Mouse (Mus musculus) left cerebral cortex, postnatal 14 days (tissue): ENCODE measurements around the gene Wnt5b. TPM values are rescaled to one million over a fixed set of nuclear protein-coding genes. Genes with fewer than 3 reads are reported as not detected.
"Not testable (repeated sequence)": the region's sequence is repeated elsewhere in the genome, so short reads cannot be mapped to it uniquely, and the experiment has no call there.

Experiments
- DNase-seq, 2 experiments: peaks; one replicate each; pipeline ENCODE4 v3.0.0; 2021 to 2022; ENCODE audit warnings: low spot score in 2 of 2, mixed read lengths in 1 of 2
- intact Hi-C: fragments of 180-260 bp; cut with DNase I; formaldehyde crosslinking; loops from one replicate; pipeline ENCODE4 v1.15.1; 2025
- total RNA-seq, 2 experiments: library from RNA; stranded (reverse); gene quantifications; 2 replicates each; pipeline ENCODE4 v1.2.3; 2021

Wnt5b gene
- total RNA-seq, 2 experiments from 2014 or later, result 1.4 to 1.5 TPM

DNA sequence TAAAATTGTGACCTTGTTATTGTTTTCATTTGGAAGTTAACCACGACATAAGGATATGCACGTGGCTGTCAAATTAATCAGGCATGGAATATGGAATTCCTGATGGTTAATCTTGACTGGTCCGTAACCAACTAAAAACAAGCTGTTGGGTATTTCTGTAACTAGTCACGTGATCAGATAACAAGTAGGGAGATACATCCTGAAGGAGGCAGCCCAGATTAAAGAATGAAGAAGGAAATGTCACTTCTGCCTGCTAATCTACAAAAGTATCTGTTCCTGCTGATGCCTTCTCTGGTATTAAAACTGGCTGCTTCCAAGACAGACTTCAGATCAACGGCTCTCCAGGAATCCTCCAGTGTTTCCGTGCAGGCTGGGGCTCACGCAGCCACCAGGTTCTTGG, 70.7 kb downstream of the Wnt5b start:
- intact Hi-C loops, result no loop called here
- no peak for DNase-seq

GRCm38 (mm10) chr6:119472705-119473104, 71.4 kb downstream of the Wnt5b start:
- no peak for DNase-seq
- intact Hi-C loops, result no loop called here

DNA sequence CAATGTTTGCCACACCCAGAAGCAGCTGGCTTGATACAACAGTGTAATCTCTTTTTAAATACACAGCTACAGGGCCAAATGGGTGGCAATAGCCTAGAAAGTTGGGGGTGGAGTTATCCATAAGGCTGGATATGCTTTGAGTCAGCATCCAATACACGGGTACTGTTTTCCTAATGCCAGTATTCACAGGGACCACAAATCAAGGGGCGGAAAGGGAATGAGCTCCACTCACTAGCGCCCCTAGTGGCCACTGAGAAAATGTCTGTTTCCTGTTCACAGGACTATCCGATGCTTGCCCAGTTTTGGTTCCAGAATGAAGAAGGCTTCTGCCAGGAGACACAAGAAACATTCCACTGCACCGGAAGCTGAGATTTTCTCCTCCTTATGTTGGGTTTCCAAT, 72.0 kb downstream of the Wnt5b start:
- DNase-seq, result peak; percentile 52 to 62
- intact Hi-C loops, result no loop called here

GRCm38 (mm10) chr6:119470777-119471176, 73.4 kb downstream of the Wnt5b start:
- no peak for DNase-seq

DNA sequence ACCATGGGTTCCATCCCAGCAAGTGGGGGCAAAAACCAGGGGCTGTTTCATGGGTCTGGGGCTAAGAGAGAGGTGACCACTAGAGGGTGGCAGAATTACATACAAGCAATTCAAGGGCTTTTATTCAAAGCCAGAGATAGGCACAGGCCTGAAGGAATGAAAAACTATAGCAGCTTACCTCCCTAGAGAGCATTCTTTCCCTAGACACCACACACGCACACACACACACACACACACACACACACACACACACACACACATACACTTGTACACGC, 76.4 kb downstream of the Wnt5b start:
- intact Hi-C loops, result no loop called here
- no peak for DNase-seq

More at GRCm38 (mm10) chr6:119470777-119471176, 73.4 kb downstream of the Wnt5b start:
- intact Hi-C loops, result no loop called here

DNA sequence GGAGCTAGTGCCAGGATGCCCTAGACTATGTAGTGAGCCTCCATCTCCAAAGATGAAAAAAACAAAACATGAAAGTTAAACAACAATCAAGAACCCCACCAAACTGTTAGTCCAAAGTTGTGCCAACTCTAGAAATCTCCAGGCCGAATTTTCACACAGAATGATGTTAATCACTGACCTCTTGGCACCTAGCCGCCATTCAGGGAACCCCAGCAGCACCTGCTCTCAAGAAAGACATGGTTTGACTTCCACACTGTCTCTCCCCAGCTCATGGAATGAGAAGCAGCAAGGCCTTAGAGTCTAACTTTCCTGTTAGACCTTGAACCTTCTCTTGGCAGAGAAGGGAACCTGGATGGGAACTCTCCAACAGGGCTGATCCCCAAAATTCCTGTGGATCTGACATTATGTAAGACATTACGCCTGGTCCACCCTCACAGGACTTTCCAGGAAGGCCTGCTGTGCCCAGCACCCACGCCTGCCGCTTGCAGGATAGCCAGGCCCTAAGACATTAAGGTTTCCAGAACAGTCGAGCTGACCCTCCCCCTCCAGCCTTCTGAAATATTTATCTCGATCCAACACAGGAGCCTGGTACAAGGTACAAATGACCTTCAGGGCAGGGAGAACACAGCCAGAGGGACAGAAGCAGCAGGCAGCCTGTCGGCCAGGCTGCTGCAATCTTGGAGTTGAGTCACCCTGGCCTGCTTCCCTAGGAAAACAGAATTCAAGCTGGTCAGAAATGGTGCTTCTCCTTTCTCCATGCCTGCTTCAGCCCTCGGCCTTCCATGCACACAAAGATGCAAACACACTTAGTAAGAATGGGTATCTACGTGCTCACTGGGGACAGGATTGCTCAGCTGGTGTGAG, 77.0 kb downstream of the Wnt5b start:
- intact Hi-C loops, result no loop called here
- DNase-seq, result no peak

DNA sequence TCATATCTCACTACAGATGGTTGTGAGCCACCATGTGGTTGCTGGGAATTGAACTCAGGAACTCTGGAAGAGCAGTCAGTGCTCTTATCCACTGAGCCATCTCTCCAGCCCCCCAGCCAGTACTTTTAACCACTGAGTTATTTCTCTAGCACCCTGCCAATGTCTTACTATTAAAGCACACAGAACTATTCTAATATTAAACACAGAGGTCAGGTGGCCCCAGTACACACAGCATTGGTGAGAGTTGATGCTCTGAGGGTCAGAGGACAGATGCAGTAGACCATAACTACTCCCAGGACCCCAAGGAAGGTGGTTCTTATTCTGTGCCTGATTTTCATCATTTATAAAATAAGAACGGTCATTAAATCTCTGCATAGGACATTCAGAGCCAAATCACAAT, 78.0 kb downstream of the Wnt5b start:
- intact Hi-C loops, result no loop called here
- no peak for DNase-seq

- intact Hi-C loops, result no loop called here
- DNase-seq, result no peak
These were observed 83.8 kb downstream of the Wnt5b start for GRCm38 (mm10) chr6:119460391-119460790.

GRCm38 (mm10) chr6:119459041-119459440, 85.1 kb downstream of the Wnt5b start:
- DNase-seq, result no peak
- intact Hi-C loops, result no loop called here

GRCm38 (mm10) chr6:119458166-119458565, 86.0 kb downstream of the Wnt5b start:
- intact Hi-C loops, result no loop called here

GRCm38 (mm10) chr6:119451981-119452499, 92.1 kb downstream of the Wnt5b start:
- DNase-seq, result peak; percentile 80 to 92
- intact Hi-C loops, result no loop called here

More at GRCm38 (mm10) chr6:119458166-119458565, 86.0 kb downstream of the Wnt5b start:
- DNase-seq, result no peak

DNA sequence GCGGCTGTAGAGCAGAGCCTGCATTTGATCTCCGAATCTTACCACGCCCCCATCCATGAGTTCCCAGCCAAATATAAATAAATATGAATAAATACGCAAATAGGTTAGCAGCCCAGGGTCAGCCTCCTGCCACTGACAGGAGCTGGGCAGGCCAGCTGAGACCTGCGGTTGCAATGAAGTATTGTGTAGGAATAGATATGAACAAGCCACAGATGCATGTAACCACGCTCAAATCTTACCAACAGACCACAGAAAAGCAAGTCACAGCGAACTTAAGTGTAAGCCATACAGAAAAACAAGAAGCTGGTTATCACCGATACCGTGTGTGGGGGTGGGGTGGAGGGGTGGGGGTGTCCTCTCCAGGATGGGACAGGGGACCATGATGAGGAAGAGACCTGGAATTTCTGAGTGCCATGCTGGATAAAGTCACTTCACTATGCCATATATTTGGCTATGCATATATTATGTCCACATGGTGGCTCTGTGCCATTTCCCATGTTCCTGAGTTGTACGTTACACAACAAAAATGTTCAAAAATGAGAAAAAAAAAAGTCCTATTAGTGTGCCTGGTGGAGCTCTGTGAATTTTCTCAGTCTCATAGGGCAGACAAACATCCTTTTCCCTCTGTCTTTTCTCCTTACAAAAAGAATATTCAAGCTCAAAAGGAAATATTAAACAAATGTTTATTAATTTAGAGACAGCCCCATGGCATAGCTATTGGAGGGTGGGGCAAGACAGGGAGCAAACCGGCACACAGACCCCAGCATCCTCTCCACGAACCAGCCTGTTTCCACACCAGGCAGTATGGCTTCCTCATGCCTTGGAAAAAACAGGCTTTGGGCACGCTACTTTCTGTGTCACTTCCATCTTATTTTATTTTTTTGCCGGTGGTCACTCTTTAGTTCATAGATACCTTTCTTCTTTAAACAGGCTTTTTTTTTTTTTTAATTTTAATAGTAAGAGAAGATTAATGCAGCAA, 92.9 kb downstream of the Wnt5b start:
- intact Hi-C loops, result no loop called here
- DNase-seq, result peak in 1 of 2 experiments; percentile 56

DNA sequence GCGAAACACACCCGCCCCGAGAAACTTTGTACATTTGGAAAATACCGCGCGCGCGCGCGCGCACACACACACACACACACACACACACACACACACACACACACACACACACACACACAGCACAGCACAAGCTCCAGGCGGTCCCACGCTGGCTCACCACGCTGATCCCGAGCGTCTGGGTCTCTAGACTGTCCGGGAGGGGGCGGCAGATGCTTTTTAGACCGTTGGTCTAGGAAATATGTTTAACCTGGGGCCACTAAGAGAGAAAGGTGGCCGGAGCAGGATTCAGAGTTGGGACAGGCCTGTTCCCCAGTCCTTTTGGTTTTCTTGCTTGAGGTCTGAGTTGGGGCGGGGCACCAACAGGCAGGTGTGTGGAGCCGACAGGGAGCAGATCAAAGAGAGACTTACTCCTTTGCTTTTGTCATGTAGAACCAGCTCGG, 95.1 kb downstream of the Wnt5b start:
- intact Hi-C loops, result no loop called here
- no peak for DNase-seq

- intact Hi-C loops, result no loop called here
- DNase-seq, result no peak
These were observed 95.7 kb downstream of the Wnt5b start for GRCm38 (mm10) chr6:119448321-119449059.

GRCm38 (mm10) chr6:119445671-119446607, 98.2 kb downstream of the Wnt5b start:
- no peak for DNase-seq

GRCm38 (mm10) chr6:119443742-119444645, 100.2 kb downstream of the Wnt5b start:
- intact Hi-C loops, result no loop called here
- peak; percentile 82 to 83 for DNase-seq

More at GRCm38 (mm10) chr6:119445671-119446607, 98.2 kb downstream of the Wnt5b start:
- intact Hi-C loops, result no loop called here

DNA sequence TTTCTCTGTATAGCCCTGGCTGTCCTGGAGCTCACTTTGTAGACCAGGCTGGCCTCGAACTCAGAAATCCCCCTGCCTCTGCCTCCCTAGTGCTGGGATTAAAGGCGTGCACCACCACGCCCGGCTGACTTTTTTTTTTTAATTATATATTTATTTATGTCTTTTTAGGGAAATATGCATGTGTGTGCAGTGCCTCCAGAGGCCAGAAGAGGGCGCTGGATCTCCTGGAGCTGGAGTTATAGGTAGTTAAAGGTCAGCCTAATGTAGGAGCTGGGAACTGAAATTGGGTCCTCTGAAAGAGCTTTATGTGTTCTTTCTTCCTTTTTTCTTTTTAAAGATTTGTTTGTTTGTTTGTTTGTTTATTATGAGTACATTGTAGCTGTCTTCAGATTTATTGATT, 101.4 kb downstream of the Wnt5b start:
- DNase-seq, intact Hi-C loops: not testable (repeated sequence)
